ENCODE assay signal across 10 mouse cellular contexts in genomic region chr9:89226071-89226470, GRCm38 (mm10). TPM values are rescaled to one million over a fixed set of nuclear protein-coding genes. Genes with fewer than 3 reads are reported as not detected.
DNase-seq lines count a peak whose midpoint lies in the region; ATAC-seq and TF ChIP-seq lines count a peak whose summit lies in the region.
"Had no signal": no experiment of that assay in that cellular context is flagged by ENCODE, and none has a peak within 500 bp of the region (broad histone marks: within the 10 kb centered on the region; RNA-seq: fewer than 3 reads in every experiment).

No protein-coding gene starts in this region.

- TF ChIP-seq EP300 in stomach, postnatal 0 days (optimal IDR thresholded peaks at IDR 0.05) = no peak

- H3K9me3 ChIP-seq in intestine, postnatal 0 days (ENCODE audit: control insufficient read depth) = no peaks in the 10 kb centered on the region
- H3K9me3 ChIP-seq in intestine, embryonic 16.5 days (ENCODE audit: control insufficient read depth, low read length) = no peaks in the 10 kb centered on the region
- H3K9me3 ChIP-seq in stomach, postnatal 0 days (ENCODE audit: control insufficient read depth, low read length) = no peaks in the 10 kb centered on the region
- no peaks in the 10 kb centered on the region for H3K9me3 ChIP-seq in heart, embryonic 11.5 days (replicated peaks; ENCODE audit: control insufficient read depth, low read length)

- ATAC-seq in CD4-positive, CD25-positive, alpha-beta regulatory T cell, adult 4 months = no peak
- ATAC-seq in intestine, postnatal 0 days = no peak
- no peak for ATAC-seq in intestine, embryonic 16.5 days
- no peak for ATAC-seq in stomach, postnatal 0 days (ENCODE audit: low FRiP score, low TSS enrichment)
- no peak for ATAC-seq in heart, embryonic 11.5 days (replicated peaks; ENCODE audit: insufficient number of reproducible peaks, low FRiP score, low TSS enrichment)

- no peak overlapping the region for H3K4me2 ChIP-seq in intestine, postnatal 0 days (replicated peaks; ENCODE audit: low read depth)
- no peak overlapping the region for H3K4me2 ChIP-seq in intestine, embryonic 16.5 days (ENCODE audit: low read depth, low read length)
- no peak overlapping the region for H3K4me2 ChIP-seq in stomach, postnatal 0 days (replicated peaks; ENCODE audit: low read depth)
- H3K4me2 ChIP-seq in heart, embryonic 11.5 days = no peak overlapping the region

- peak; percentile 12 for DNase-seq in CD4-positive, CD25-positive, alpha-beta regulatory T cell, adult 2 months (ENCODE audit: low read depth, low spot score)
- peak; percentile 41 to 67 for DNase-seq in right cerebral cortex, adult 2 months (ENCODE audit: low spot score in 2 of 2)
- no peak for DNase-seq in right cerebral cortex, postnatal 14 days
- DNase-seq in stomach, postnatal 0 days (ENCODE audit: low spot score) = no peak
- DNase-seq: cerebellum, adult 8-10 months had no signal

- no peaks in the 10 kb centered on the region for H3K36me3 ChIP-seq in intestine, postnatal 0 days (ENCODE audit: control insufficient read depth, insufficient read depth)
- no peaks in the 10 kb centered on the region for H3K36me3 ChIP-seq in intestine, embryonic 16.5 days (ENCODE audit: control insufficient read depth, insufficient read depth, low read length)
- no peaks in the 10 kb centered on the region for H3K36me3 ChIP-seq in stomach, postnatal 0 days (ENCODE audit: control insufficient read depth, insufficient read depth, low read length)
- no peaks in the 10 kb centered on the region for H3K36me3 ChIP-seq in heart, embryonic 11.5 days (ENCODE audit: control insufficient read depth, insufficient read depth, low read length)

- no peak overlapping the region for H3K4me3 ChIP-seq in intestine, postnatal 0 days (ENCODE audit: low read depth, low read length)
- no peak overlapping the region for H3K4me3 ChIP-seq in intestine, embryonic 16.5 days (ENCODE audit: low read length)
- no peak overlapping the region for H3K4me3 ChIP-seq in stomach, postnatal 0 days (ENCODE audit: low read depth, low read length)
- H3K4me3 ChIP-seq in heart, embryonic 11.5 days (ENCODE audit: low read depth, low read length) = no peak overlapping the region

- H3K4me1 ChIP-seq in intestine, postnatal 0 days (replicated peaks; ENCODE audit: control insufficient read depth, insufficient read depth, low read length) = no peaks in the 10 kb centered on the region
- no peaks in the 10 kb centered on the region for H3K4me1 ChIP-seq in intestine, embryonic 16.5 days (ENCODE audit: control insufficient read depth, insufficient read depth, low read length)
- H3K4me1 ChIP-seq in stomach, postnatal 0 days (replicated peaks; ENCODE audit: control insufficient read depth, insufficient read depth) = no peaks in the 10 kb centered on the region
- no peaks in the 10 kb centered on the region for H3K4me1 ChIP-seq in heart, embryonic 11.5 days (ENCODE audit: control insufficient read depth, insufficient read depth, low read length)

- H3K9ac ChIP-seq in intestine, postnatal 0 days (ENCODE audit: low read depth, low read length) = no peak overlapping the region
- H3K9ac ChIP-seq in intestine, embryonic 16.5 days (ENCODE audit: low read depth, low read length) = no peak overlapping the region
- H3K9ac ChIP-seq in stomach, postnatal 0 days (ENCODE audit: low read length) = no peak overlapping the region
- no peak overlapping the region for H3K9ac ChIP-seq in heart, embryonic 11.5 days (ENCODE audit: low read depth, low read length)

- peak; percentile 63 for TF ChIP-seq CTCF in intestine, postnatal 0 days (IDR thresholded peaks at IDR 0.05; ENCODE audit: low read depth)
- TF ChIP-seq CTCF in stomach, postnatal 0 days (IDR thresholded peaks at IDR 0.05; ENCODE audit: low read depth) = peak; percentile 66

- WGBS in intestine, postnatal 0 days = 55% methylated on average over 4 of the region's 4 CpGs
- 53% methylated on average over 4 of the region's 4 CpGs for WGBS in intestine, embryonic 16.5 days
- 39% methylated on average over 4 of the region's 4 CpGs for WGBS in stomach, postnatal 0 days
- 47% methylated on average over 4 of the region's 4 CpGs for WGBS in heart, embryonic 11.5 days (ENCODE audit: insufficient replicate concordance)

- H3K27ac ChIP-seq in intestine, postnatal 0 days (ENCODE audit: low read depth, low read length) = no peak overlapping the region
- H3K27ac ChIP-seq in intestine, embryonic 16.5 days (ENCODE audit: low read length) = no peak overlapping the region
- no peak overlapping the region for H3K27ac ChIP-seq in stomach, postnatal 0 days (replicated peaks)
- H3K27ac ChIP-seq in heart, embryonic 11.5 days (ENCODE audit: low read depth, low read length) = no peak overlapping the region

- H3K27me3 ChIP-seq in intestine, postnatal 0 days (replicated peaks; ENCODE audit: control insufficient read depth, insufficient read depth, low read length) = no peaks in the 10 kb centered on the region
- H3K27me3 ChIP-seq in intestine, embryonic 16.5 days (replicated peaks; ENCODE audit: control insufficient read depth, insufficient read depth, low read length) = no peaks in the 10 kb centered on the region
- H3K27me3 ChIP-seq in stomach, postnatal 0 days (ENCODE audit: control insufficient read depth, insufficient read depth, low read length) = no peaks in the 10 kb centered on the region
- no peaks in the 10 kb centered on the region for H3K27me3 ChIP-seq in heart, embryonic 11.5 days (ENCODE audit: control insufficient read depth, insufficient read depth, low read length)

RNA-seq across cellular contexts. Expression of gene Mthfs, which starts 15.6 kb away (rescaled TPM):
- polyA plus RNA-seq in CD4-positive, CD25-positive, alpha-beta regulatory T cell, adult 4 months (2017; shearing (Covaris generic)) = 100 to 1,000 TPM in 1 of 2 experiments, 10 to 100 TPM in 1; 97.1 to 120 TPM
- polyA plus RNA-seq in intestine, postnatal 0 days (2015; fragmentation: Nextera tagmentation; extraction: Ambion mirVana) = 29.1 and 32.2 TPM in 2 replicates
- 29.8 and 36.2 TPM in 2 replicates for polyA plus RNA-seq in intestine, embryonic 16.5 days (2015; fragmentation: Nextera tagmentation; extraction: Ambion mirVana)
- polyA plus RNA-seq in stomach, postnatal 0 days (2015; fragmentation: Nextera tagmentation; extraction: Ambion mirVana) = 32.1 and 32.2 TPM in 2 replicates
- 15.1 and 15.5 TPM in 2 replicates for polyA plus RNA-seq in heart, embryonic 11.5 days (2014; fragmentation: Nextera tagmentation; extraction: Ambion mirVana)

RNA-seq across cellular contexts. Expression of gene Gm29094, which starts 26.9 kb away (rescaled TPM):
- 10 to 100 TPM in 1 of 2 experiments, 1 to 10 TPM in 1; 5.8 to 38.9 TPM for polyA plus RNA-seq in CD4-positive, CD25-positive, alpha-beta regulatory T cell, adult 4 months (2017; shearing (Covaris generic))
- polyA plus RNA-seq in intestine, postnatal 0 days (2015; fragmentation: Nextera tagmentation; extraction: Ambion mirVana) = 0.69 and 2.1 TPM in 2 replicates
- 0.77 TPM in 1 of 2 replicates, not detected in the other for polyA plus RNA-seq in intestine, embryonic 16.5 days (2015; fragmentation: Nextera tagmentation; extraction: Ambion mirVana)
- 0.50 TPM in 1 of 2 replicates, not detected in the other for polyA plus RNA-seq in stomach, postnatal 0 days (2015; fragmentation: Nextera tagmentation; extraction: Ambion mirVana)
- not detected in 2 replicates for polyA plus RNA-seq in heart, embryonic 11.5 days (2014; fragmentation: Nextera tagmentation; extraction: Ambion mirVana)
- polyA plus RNA-seq: liver, embryonic 16.5 days had no signal

RNA-seq across cellular contexts. Expression of gene Bcl2a1b, which starts 27.1 kb away (rescaled TPM):
- 100 to 1,000 TPM; 217 to 227 TPM for polyA plus RNA-seq in CD4-positive, CD25-positive, alpha-beta regulatory T cell, adult 4 months (2017; shearing (Covaris generic))
- 8.0 and 8.2 TPM in 2 replicates for polyA plus RNA-seq in intestine, postnatal 0 days (2015; fragmentation: Nextera tagmentation; extraction: Ambion mirVana)
- polyA plus RNA-seq in intestine, embryonic 16.5 days (2015; fragmentation: Nextera tagmentation; extraction: Ambion mirVana) = 4.1 and 5.2 TPM in 2 replicates
- 2.0 and 2.3 TPM in 2 replicates for polyA plus RNA-seq in stomach, postnatal 0 days (2015; fragmentation: Nextera tagmentation; extraction: Ambion mirVana)
- 0.66 TPM in 1 of 2 replicates, not detected in the other for polyA plus RNA-seq in heart, embryonic 11.5 days (2014; fragmentation: Nextera tagmentation; extraction: Ambion mirVana)

Comparison
In these comparisons a context has a peak if more than half of its experiments do, and no peak if none do; other contexts are left out.
1. DNase-seq: peak in CD4-positive, CD25-positive, alpha-beta regulatory T cell, adult 2 months (single experiment) and right cerebral cortex, adult 2 months (2 of 2); none in right cerebral cortex, postnatal 14 days (single experiment) and stomach, postnatal 0 days (single experiment).
2. RNA of gene Bcl2a1b, which starts 27.1 kb away (polyA plus RNA-seq): 217 to 227 TPM in CD4-positive, CD25-positive, alpha-beta regulatory T cell, adult 4 months; 8.0 to 8.2 TPM in intestine, postnatal 0 days, 4.1 to 5.2 TPM in intestine, embryonic 16.5 days, 2.0 to 2.3 TPM in stomach, postnatal 0 days and 0.66 TPM in heart, embryonic 11.5 days; every median in the first group is over 10 times any median in the second.